Mouse (Mus musculus) mouse trophoblast stem cell (cell line): Measurements from ENCODE around the gene Atp6v0a1.
"Not testable (repeated sequence)": the region's sequence is repeated elsewhere in the genome, so short reads cannot be mapped to it uniquely, and the experiment has no call there.

Experiments
- in situ Hi-C, 2 experiments: fragments of 300-500 bp; cut with MseI, MboI; formaldehyde crosslinking; loops; 2 replicates in 1 of 2; 3 replicates in 1 of 2; pipeline ENCODE4 v1.15.1; 2025

The Atp6v0a1 gene

DNA sequence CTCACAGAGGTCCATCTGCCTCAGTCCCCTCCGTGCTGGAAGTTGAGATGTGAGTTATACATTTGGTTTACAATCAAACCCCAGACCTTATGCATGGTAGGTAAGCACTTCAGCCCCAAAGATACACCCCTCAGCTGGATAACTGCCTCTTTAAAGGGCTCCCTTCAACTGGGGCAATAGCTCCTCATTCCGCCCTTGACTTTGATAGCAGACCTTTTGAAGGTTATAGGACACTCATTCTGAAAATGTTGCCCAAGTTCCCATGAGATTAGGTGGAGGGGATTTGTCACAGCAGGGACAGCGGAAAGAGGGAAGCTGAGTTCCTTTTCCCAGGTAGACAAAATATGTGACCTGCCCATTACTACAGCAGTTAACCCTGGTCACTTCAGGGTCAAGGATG, 28.0 kb upstream of the Atp6v0a1 start:
- in situ Hi-C loops = loop anchor here (5.0 kb wide), 2 partner anchors 76 to 86 kb away; no protein-coding TSS in a partner anchor

GRCm38 (mm10) chr11:100982087-100982486, 27.2 kb upstream of the Atp6v0a1 start:
- in situ Hi-C loops = loop anchor here (5.0 kb wide), 2 partner anchors 75 to 85 kb away; no protein-coding TSS in a partner anchor

DNA sequence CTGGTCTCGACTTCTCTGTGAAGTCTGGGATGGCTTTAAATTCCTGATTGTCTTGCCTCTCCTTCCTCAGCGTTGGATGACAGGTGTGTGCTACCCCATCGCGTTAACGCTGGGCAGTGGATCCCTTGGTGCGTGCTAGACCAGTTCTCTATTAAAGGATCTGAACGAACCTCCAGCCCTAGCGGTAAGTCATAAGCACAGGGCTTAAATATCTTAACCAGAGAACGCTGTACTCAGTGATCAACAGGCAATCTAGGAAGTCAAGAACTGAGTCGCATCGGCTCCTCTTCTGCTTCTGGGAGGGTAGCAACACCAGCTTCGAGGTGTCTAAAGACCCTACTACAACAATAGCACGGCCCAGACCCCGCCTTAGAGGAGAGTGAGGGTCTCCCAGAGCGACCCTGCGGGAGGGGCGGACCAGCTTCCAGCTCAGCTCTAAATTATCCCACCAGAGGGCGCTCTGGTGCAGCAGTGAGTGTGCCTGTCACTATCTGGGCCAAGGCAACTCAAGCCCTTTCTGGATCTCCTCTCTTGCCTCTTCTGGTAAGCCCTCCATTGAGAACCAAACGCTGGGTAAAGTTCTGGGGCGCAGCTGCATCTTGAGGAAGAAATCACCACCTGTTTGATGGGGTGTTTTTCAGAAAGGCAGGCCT, 26.0 kb upstream of the Atp6v0a1 start:
- in situ Hi-C loops = loop anchor here (5.0 kb wide), 2 partner anchors 74 to 84 kb away; no protein-coding TSS in a partner anchor

- in situ Hi-C loops = loop anchor here (5.0 kb wide), 2 partner anchors 74 to 84 kb away; no protein-coding TSS in a partner anchor
These were observed 25.5 kb upstream of the Atp6v0a1 start for GRCm38 (mm10) chr11:100983778-100984131.

DNA sequence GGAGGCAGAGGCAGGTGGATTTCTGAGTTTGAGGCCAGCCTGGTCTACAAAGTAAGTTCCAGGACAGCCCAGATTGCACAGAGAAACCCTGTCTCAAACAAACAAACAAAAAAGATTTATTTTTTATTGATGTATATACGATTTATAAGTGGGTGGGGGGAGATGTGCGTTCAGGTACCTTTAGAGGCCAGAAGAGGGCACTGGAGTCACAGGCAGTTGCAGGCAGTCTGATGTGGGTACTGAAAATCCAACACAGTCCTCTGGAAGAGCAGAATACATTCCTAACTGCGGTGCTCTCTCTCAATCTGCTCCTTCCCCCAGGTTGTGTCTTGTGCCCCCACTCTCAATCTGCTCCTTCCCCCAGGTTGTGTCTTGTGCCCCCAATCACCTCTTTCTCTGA, 23.6 kb upstream of the Atp6v0a1 start:
- in situ Hi-C loops = no loop called here

GRCm38 (mm10) chr11:100988674-100989073, 20.6 kb upstream of the Atp6v0a1 start:
- in situ Hi-C loops = no loop called here

GRCm38 (mm10) chr11:100989666-100990065, 19.6 kb upstream of the Atp6v0a1 start:
- in situ Hi-C loops = no loop called here

DNA sequence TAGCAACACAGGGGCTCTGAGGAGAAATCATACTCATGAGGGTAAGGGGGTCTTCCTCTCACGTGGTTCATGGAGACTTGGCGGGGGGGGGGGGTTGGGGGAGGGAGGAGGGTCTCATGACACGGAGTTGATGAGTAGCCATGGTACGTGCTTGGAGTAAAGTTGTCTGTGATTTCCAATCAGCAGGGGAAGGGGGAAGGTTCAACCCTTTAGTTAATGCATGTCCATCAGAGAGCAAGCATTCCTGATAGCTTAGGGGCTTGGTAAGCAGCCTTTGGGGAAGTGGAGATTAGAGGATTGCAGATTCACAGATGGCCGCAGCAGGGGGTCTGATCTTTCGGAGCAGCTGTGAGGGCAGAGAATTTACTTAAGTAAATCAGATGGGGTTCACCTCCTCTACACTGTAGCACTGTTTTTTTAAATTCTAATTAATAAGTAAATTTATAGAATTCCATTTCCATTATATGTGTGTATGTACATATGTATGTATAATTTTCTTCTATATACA, 18.2 kb upstream of the Atp6v0a1 start:
- in situ Hi-C loops = no loop called here

- in situ Hi-C loops = no loop called here
These were observed 15.8 kb upstream of the Atp6v0a1 start for GRCm38 (mm10) chr11:100993437-100993836.

DNA sequence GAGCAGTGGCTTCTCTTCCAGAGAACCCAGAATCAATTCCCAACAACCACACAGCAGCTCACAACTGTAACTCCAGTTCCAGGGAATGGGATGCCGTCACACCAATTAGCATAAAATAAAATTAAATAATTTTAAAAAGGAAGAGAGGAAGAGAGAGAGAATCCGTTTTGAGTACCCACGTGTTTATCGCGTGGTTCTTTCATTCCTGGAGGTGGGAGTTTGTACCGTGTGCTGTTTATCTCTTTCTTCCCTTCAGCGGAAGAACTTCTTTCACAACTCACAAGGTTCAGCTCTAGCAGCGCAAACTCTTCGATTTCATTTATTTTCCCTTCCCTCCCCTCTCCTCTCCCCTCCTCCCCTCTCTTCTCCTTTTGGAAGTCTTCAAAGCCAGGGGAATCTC, 15.0 kb upstream of the Atp6v0a1 start:
- in situ Hi-C loops = no loop called here

- in situ Hi-C loops = no loop called here
These were observed 14.6 kb upstream of the Atp6v0a1 start for GRCm38 (mm10) chr11:100994655-100995054.

DNA sequence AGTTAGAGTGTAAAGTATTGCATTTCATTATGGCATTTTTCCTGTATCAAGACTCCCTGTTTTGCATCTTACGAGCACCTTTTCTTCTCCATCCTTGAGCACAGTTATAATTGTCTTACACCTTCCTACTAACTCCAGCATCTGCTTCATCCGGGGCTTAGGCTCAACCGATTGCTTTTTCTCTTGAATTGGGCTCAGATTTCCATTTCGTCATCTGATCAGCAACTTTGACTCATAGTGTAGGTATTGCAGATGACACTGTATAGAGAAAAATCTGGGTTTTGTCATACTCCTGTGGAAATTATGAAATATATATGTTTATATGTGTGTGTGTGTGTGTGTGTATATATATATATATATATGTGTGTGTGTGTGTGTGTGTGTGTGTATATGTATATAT, 12.8 kb upstream of the Atp6v0a1 start:
- in situ Hi-C loops = no loop called here

DNA sequence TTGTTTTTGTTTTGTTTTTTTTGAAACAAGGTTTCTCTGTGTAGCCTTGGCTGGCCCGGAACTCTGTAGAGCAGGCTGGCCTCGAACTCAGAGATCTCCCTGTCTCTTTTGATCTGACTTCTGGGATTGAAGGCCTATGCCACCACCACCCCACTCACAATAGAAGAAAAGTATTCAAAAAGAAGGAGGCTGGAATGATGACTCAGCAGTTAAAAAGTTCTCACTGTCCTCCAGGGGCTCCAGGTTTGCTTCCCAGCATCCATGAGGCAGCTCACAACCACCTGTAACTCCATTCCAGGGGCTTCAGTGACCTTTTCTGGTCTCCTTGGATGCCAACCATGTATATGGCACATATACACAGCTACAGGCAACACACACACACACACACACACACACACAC, 10.4 kb upstream of the Atp6v0a1 start:
- in situ Hi-C loops = no loop called here

DNA sequence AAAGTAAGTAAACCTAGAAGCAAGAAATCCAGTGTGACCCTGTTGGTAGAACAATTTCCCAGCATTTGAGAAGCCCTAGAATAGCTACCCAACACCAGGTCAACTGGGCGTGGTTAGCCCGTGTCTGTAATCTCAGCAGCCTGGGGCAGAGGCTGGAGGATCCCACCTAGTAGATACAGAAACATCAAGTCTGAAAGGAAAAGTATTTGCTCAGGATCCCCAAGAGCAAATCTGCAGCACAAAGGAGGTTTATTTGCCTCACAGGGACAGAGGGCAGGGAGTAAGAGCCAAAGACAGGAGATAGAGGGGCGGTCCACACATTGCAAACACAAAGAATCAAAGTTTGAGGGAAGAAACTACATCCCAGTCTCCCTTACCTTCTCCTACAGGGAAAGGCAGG, 10.0 kb upstream of the Atp6v0a1 start:
- in situ Hi-C loops = no loop called here

GRCm38 (mm10) chr11:101001875-101002552, 7.2 kb upstream of the Atp6v0a1 start:
- in situ Hi-C loops = not testable (repeated sequence)

DNA sequence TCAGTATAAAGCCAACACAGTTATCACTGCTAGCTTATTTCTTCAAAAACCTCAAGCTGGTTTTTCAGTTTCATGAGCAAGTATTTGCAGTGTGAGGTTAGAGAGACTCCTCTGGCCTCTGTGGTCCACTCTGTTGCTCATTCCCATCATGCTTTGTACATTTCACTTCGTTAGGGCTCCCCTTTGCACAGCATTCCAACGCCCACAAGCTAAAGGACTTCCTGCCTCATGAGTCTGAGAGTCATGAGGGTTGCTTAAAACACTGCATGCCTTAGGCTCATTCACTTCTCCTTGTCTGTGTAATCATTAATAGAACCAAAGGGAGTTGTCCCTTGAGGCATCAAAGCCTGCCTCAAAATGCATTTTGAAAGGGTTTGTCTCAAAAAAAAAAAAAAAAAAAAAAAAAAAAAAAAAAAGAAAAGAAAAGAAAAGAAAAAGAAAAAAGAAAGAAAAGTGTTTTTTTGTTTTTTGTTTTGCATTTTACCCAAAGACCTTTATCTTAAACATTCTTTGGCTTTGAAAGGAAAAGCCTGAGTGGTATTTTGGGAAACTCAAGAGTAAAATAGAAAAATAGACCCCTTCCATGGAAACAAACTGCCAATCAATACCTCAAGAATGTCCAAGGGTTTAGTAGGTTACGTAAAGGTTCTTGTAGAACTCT, 6.1 kb upstream of the Atp6v0a1 start:
- in situ Hi-C loops = no loop called here

DNA sequence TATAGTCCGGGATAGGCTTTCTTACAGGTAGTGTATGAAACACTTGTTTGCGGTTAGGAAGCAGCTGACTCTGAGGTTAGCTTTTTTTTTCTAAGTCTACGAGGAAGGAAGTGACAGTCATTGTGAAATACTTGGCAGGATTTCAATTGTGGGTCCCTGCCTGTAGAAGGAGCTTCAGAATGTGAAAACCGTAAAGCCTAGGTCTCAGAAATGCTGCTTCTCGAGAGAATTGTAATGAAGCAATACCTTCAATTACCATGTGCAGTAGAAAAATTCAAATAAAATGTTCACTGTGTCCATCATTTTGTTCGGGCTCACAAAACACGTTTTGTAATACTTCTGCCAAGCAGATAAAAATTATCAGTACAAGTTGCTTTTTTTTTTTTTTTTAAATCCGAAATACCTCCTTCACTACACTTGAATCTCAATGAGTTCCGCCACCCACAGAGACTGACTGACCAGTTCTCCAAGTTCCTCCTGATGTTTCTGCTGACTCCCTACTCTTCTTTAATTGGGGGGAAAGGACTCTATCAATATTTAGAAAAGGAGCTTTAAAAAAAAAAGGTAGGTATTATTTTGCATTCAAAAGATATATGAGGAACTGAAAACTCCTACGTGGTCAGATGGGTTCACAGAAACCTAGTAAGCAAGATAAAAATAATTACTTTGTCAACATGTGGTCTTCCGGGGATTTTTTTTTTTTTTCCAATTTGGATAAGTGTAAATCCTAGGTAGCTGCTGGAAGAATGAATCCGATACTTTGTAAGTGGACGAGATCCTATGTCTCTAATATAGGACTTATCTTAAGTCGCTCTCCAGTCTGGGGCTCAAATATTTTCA, 826 bp upstream of the Atp6v0a1 start:
- in situ Hi-C loops = no loop called here

GRCm38 (mm10) chr11:101009888-101010784, 884 bp downstream of the Atp6v0a1 start:
- in situ Hi-C loops = no loop called here

GRCm38 (mm10) chr11:101011641-101012040, 2.4 kb downstream of the Atp6v0a1 start:
- in situ Hi-C loops = no loop called here

DNA sequence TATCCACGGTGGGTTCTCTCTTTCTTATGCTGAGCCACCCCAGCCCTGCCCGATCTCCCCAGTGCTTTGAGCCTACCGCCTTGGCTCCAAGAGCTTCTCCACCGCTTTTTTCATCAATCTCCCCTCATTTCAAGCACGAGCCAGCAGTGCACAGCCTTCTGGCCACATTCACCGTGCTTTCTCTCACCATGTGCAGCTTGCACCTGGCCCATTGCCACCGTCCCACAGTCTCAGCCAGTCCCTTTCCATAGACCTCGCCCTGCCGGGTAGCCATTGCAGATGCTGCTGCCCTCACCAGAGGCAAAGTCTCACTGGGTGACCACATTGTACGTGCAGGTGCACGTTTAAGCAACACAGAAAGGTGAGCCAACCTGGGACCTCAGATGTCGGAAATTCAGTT, 14.1 kb downstream of the Atp6v0a1 start:
- in situ Hi-C loops = no loop called here

DNA sequence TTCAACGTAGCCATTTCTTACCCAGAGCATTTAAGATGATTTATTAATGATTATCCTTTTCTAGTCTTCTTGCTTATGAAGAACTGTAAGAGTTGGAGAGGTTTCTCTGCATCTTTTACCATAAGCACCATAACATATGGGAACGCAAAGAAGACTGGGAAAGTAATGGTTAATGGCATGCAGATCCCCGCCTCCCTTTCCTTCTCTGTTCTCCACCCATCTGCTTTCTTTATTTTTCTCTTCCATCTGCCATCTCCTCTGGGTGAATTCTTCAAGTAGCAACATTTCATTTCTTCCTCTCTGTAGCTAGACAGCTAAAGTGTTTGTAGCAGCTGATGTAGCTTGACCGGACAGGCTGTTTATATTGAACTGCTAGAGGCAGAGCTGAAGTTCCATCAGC, 14.7 kb downstream of the Atp6v0a1 start:
- in situ Hi-C loops = no loop called here
